Mouse (Mus musculus) gastrocnemius, adult 18-20 months (tissue): Measurements from ENCODE around the gene Gm9945. TPM values are rescaled to one million over a fixed set of nuclear protein-coding genes. Genes with fewer than 3 reads are reported as not detected.

Source experiments
- DNase-seq: peaks from one replicate; pipeline ENCODE4 v3.0.0; 2021; ENCODE audit warnings: low spot score
- total RNA-seq, 2 experiments: library from RNA; stranded (reverse); gene quantifications; 2 replicates each; pipeline ENCODE4 v1.2.3; 2021

Gm9945 gene
- total RNA-seq, 2 experiments from 2014 or later = not detected

GRCm38 (mm10) chr11:53491954-53492401 lies 12.0 kb downstream of the Gm9945 start:
- peak; percentile 39 for DNase-seq

GRCm38 (mm10) chr11:53493243-53493955 lies 13.4 kb downstream of the Gm9945 start:
- no peak for DNase-seq

GRCm38 (mm10) chr11:53495417-53495816 lies 15.5 kb downstream of the Gm9945 start:
- peak; percentile 18 for DNase-seq

GRCm38 (mm10) chr11:53496946-53497345 lies 17.0 kb downstream of the Gm9945 start:
- no peak for DNase-seq

GRCm38 (mm10) chr11:53500569-53500968 lies 20.6 kb downstream of the Gm9945 start:
- no peak for DNase-seq

- DNase-seq = no peak
Observed at GRCm38 (mm10) chr11:53502039-53502765, 22.2 kb downstream of the Gm9945 start.

- DNase-seq = no peak
Observed at GRCm38 (mm10) chr11:53503738-53504137, 23.8 kb downstream of the Gm9945 start.

- no peak for DNase-seq
Observed at GRCm38 (mm10) chr11:53504376-53504775, 24.4 kb downstream of the Gm9945 start.

- DNase-seq = no peak
Observed at GRCm38 (mm10) chr11:53505026-53505663, 25.2 kb downstream of the Gm9945 start.

- no peak for DNase-seq
Observed at GRCm38 (mm10) chr11:53507098-53507805, 27.3 kb downstream of the Gm9945 start.

- peak; percentile 82 for DNase-seq
Observed at GRCm38 (mm10) chr11:53508152-53508551, 28.2 kb downstream of the Gm9945 start.

- peak; percentile 38 for DNase-seq
Observed at GRCm38 (mm10) chr11:53508591-53508990, 28.6 kb downstream of the Gm9945 start.

- DNase-seq = no peak
Observed at GRCm38 (mm10) chr11:53510351-53510750, 30.4 kb downstream of the Gm9945 start.

- no peak for DNase-seq
Observed at GRCm38 (mm10) chr11:53516775-53517627, 37.0 kb downstream of the Gm9945 start.

GRCm38 (mm10) chr11:53518759-53519158 lies 38.8 kb downstream of the Gm9945 start:
- no peak for DNase-seq

GRCm38 (mm10) chr11:53519207-53520121 lies 39.5 kb downstream of the Gm9945 start, which contains the start of gene Sept8:
Gene Sept8, plus strand, starts transcription at chr11:53519257.
- DNase-seq = peak; percentile 54

- DNase-seq = peak; percentile 73
Observed at GRCm38 (mm10) chr11:53520122-53520978, 40.4 kb downstream of the Gm9945 start.

- DNase-seq = no peak
Observed at GRCm38 (mm10) chr11:53521120-53521820, 41.3 kb downstream of the Gm9945 start.
